Mouse (Mus musculus) limb, embryonic 15.5 days (tissue): ENCODE data around the gene Ankrd33b. TPM values are rescaled to one million over a fixed set of nuclear protein-coding genes. Genes with fewer than 3 reads are reported as not detected.

Source experiments
- polyA plus RNA-seq: library from polyadenylated mRNA; unstranded; fragments of >200 nt; fragmentation: Nextera tagmentation; extraction: Ambion mirVana; gene quantifications from 2 replicates; pipeline ENCODE4 v1.2.1, GENCODE M21; 2015

Ankrd33b gene
- polyA plus RNA-seq, 1 experiment from 2014 or later: 0.61 TPM

Other genes with a start within 250 kb of the Ankrd33b start
- gene Dap, start 143.4 kb downstream of the Ankrd33b start, polyA plus RNA-seq: 112 and 125 TPM in 2 replicates
- gene Ropn1l, start 86.0 kb upstream of the Ankrd33b start, polyA plus RNA-seq: 1.2 TPM in 2 replicates
- gene March6, start 163.3 kb upstream of the Ankrd33b start, polyA plus RNA-seq: 21.4 and 26.2 TPM in 2 replicates
- gene Cmbl, start 197.7 kb upstream of the Ankrd33b start, polyA plus RNA-seq: 2.7 and 6.0 TPM in 2 replicates
- 450 and 453 TPM in 2 replicates for gene Cct5, start 234.1 kb upstream of the Ankrd33b start, polyA plus RNA-seq
- gene Fam173b, start 234.1 kb upstream of the Ankrd33b start, polyA plus RNA-seq: 12.5 and 14.3 TPM in 2 replicates